ENCODE assay signal across 1 mouse cellular context in genomic region chr7:99821953-99822352, GRCm38 (mm10).
TF ChIP-seq lines count a peak whose summit lies in the region.

No protein-coding gene starts in this region.

TF ChIP-seq in CH12.LX, 34 proteins besides CTCF, POLR2A, EP300 and RAD21 (continued from another document):
- no peak for TF ChIP-seq USF2 (conservative IDR thresholded peaks at IDR 0.05; ENCODE audit: low read depth, low read length)
- TF ChIP-seq TBP (conservative IDR thresholded peaks at IDR 0.05; ENCODE audit: low read depth, low read length): no peak
- no peak for TF ChIP-seq ZNF384 (IDR thresholded peaks at IDR 0.05; ENCODE audit: low read depth, low read length)
- TF ChIP-seq NRF1 (IDR thresholded peaks at IDR 0.05; ENCODE audit: low read depth, low read length): no peak
- no peak for TF ChIP-seq MYC (IDR thresholded peaks at IDR 0.05; ENCODE audit: low read depth, low read length)
- TF ChIP-seq IRF4 (IDR thresholded peaks at IDR 0.05; ENCODE audit: low read depth, low read length): no peak
- TF ChIP-seq BHLHE40 (IDR thresholded peaks at IDR 0.05; ENCODE audit: low read depth, low read length): no peak
- TF ChIP-seq USF1 (IDR thresholded peaks at IDR 0.05; ENCODE audit: low read depth, low read length): no peak
- no peak for TF ChIP-seq ZMIZ1 (IDR thresholded peaks at IDR 0.05; ENCODE audit: low read depth, low read length)
- TF ChIP-seq MAX (IDR thresholded peaks at IDR 0.05; ENCODE audit: low read length): no peak
- no peak for TF ChIP-seq RCOR1 (conservative IDR thresholded peaks at IDR 0.05; ENCODE audit: low read depth, low read length)
- TF ChIP-seq MAFK (IDR thresholded peaks at IDR 0.05; ENCODE audit: insufficient replicate concordance, low read length): no peak
- no peak for TF ChIP-seq KAT2A (IDR thresholded peaks at IDR 0.05; ENCODE audit: insufficient replicate concordance, low read length)
- no peak for TF ChIP-seq E2F4 (IDR thresholded peaks at IDR 0.05; ENCODE audit: insufficient replicate concordance, low read depth, low read length)
- TF ChIP-seq CHD1 (IDR thresholded peaks at IDR 0.05; ENCODE audit: low read depth, low read length): no peak
